Mouse (Mus musculus): ENCODE data around the gene Abhd2. TPM values are rescaled to one million over a fixed set of nuclear protein-coding genes. Genes with fewer than 3 reads are reported as not detected.
A peak's percentile ranks its signal among the peaks of the same experiment; 100 is the strongest.

Gene Abhd2
- polyA plus RNA-seq, 1 experiment from 2014 or later = 12.9 TPM

DNA sequence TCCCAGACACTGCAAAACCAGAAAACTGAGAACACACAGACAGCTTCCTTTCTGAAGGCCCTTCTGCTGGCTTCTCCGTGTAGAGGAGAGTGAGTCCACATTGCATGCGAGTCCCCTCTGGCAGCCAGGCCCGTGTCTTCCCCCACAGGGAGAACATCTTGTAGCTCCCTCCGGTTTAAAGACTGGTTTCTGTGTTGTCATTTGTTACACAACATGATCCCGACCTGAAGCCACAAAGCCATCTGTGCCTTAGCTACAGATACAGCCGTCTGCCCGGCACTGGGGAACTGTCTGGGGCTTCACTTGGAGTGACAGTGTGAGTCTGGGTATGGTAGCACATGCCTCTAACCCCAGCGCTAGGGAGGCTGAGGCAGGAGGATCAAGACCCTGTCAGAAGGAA is 42.1 kb downstream of the Abhd2 start:
- Histone ChIP-seq H3K4me2 (replicated peaks) (no peak overlapping the region), H3K9ac (no peak overlapping the region), H3K27me3 (replicated peaks) (no peaks in the 10 kb centered on the region), H3K9me3 (no peaks in the 10 kb centered on the region), H3K27ac (no peak overlapping the region), H3K4me1 (peaks cover 61% of the 10 kb centered on the region), H3K36me3 (no peaks in the 10 kb centered on the region), H3K4me3 (no peak overlapping the region)
- ATAC-seq (ENCODE audit: low FRiP score, low read depth) = no peak
- 70% methylated on average over 8 of the region's 8 CpGs for WGBS

DNA sequence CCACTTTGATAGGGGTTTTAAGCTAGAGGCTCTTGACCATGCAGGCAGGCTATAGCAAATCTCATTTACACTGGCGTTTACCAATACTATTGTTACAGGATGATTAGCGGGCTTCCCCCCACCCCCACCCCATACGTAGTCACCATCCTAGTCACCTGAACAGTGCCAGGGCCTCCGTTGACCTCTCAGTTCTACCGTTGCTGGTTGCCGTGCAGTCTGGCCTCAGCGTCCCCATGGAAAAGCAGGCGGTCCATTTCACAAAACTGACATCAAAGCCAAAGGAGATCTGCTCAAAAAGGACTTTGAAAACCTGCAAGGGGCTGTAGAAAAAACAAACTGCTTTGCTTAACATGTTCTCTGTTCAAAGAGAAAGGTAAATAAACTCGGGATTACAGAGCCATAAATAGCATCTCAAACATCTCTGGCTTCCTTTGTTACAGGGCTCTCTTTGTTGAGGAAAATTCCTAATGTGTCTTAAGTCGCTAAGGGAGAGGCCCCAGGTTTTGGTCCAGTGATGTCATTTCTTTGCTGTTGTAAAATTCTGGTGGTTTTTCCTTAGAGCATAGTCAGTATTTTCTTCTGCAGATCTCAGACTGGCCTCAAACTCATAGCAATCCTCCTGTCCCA is 43.2 kb downstream of the Abhd2 start:
- Histone ChIP-seq H3K4me2 (replicated peaks) (no peak overlapping the region), H3K27me3 (replicated peaks) (no peaks in the 10 kb centered on the region), H3K4me3 (no peak overlapping the region), H3K9me3 (no peaks in the 10 kb centered on the region), H3K4me1 (peaks cover 54% of the 10 kb centered on the region), H3K36me3 (no peaks in the 10 kb centered on the region), H3K27ac (no peak overlapping the region), H3K9ac (no peak overlapping the region)
- WGBS = 20% methylated on average over 10 of the region's 10 CpGs
- ATAC-seq (ENCODE audit: low FRiP score, low read depth) = no peak

DNA sequence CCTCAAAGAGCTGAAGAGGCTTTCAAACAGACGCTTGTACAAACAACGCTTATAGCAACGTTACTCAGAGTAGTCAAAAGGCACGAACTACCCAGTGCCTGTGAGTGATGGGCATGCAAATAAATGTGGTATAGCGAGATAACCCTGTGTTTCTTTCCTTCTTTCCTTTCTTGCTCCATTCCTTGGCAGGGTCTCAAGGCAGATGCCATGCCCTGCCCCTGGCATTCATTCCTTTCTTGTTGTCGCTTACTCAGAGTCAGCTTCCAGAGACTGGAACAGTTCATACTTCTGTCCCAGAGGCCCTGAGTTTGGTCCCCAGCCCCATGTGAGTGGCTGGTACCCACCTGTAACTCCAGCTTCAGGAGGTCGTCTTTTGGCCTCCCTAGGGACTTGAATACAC is 44.6 kb downstream of the Abhd2 start:
- ATAC-seq (ENCODE audit: low FRiP score, low read depth) = no peak
- H3K27ac ChIP-seq = no peak overlapping the region
- no peak overlapping the region for H3K9ac ChIP-seq
- no peaks in the 10 kb centered on the region for H3K9me3 ChIP-seq
- H3K27me3 ChIP-seq (replicated peaks) = no peaks in the 10 kb centered on the region
- H3K4me2 ChIP-seq (replicated peaks) = no peak overlapping the region
- peaks cover 51% of the 10 kb centered on the region for H3K4me1 ChIP-seq
- WGBS = 89% methylated on average over 7 of the region's 7 CpGs
- no peak overlapping the region for H3K4me3 ChIP-seq
- H3K36me3 ChIP-seq = no peaks in the 10 kb centered on the region

DNA sequence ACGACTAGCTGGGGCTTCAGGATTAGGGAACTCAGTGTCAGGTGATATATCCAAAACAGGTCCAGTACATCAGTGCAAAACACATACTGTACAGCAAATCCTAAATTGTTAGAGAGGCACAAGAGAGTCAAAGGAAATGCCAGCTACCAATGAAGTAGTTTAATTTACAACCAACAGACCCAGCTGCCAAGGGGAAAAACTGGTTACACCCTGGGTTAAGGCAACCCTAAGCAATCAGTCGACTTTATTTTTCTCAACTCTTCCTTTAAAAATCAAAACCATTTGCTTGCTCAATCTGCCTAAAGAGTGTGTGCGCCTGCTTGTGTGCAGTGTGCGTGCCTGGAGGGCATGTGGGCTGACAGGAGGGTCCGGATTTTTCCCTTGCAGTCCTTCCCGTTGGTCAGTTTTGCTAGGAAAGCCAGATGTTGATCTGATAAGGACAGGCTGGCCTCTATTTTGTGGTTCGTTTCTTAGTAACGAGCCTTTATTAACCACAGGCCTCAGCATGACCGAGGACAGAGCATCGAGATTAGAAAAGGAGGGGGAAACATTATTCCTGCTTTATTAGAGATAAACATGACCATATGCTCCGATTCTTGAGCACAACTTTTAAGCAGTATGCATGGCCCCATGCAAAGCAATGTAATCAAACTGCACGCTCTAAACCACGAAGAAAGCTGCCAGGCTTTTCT is 45.3 kb downstream of the Abhd2 start:
- no peak overlapping the region for H3K27ac ChIP-seq
- no peaks in the 10 kb centered on the region for H3K36me3 ChIP-seq
- no peak for ATAC-seq (ENCODE audit: low FRiP score, low read depth)
- H3K4me3 ChIP-seq = no peak overlapping the region
- no peaks in the 10 kb centered on the region for H3K27me3 ChIP-seq (replicated peaks)
- H3K4me2 ChIP-seq (replicated peaks) = no peak overlapping the region
- WGBS = 77% methylated on average over 13 of the region's 13 CpGs
- peaks cover 49% of the 10 kb centered on the region for H3K4me1 ChIP-seq
- H3K9me3 ChIP-seq = no peaks in the 10 kb centered on the region
- H3K9ac ChIP-seq = no peak overlapping the region

DNA sequence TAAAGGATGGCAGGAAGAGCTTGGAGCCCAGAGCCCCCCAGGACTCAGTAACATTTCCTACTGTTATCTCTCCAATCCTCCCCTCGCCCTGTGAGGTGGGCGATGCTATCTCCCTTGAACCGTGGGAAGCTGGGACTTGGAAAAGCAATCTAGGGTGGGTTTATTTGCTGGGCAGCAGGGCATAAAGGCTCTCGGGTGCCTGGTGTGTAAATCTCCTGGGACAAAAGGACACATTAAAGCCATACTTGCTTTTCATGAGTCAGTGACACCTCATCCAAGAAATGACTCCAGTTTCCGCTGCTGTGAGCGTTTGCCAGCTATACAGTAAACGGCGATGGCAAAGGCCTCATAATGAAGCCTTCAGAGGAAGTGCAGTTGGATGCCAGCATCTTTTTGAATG is 50.9 kb downstream of the Abhd2 start:
- ATAC-seq (ENCODE audit: low FRiP score, low read depth) = 0 out of 2 replicates have a peak, but pooled peaks have one; percentile 23
- Histone ChIP-seq H3K4me1 (peaks cover 21% of the 10 kb centered on the region), H3K36me3 (peaks cover 36% of the 10 kb centered on the region), H3K9ac (no peak overlapping the region), H3K4me2 (replicated peaks) (no peak overlapping the region), H3K27ac (no peak overlapping the region), H3K27me3 (replicated peaks) (no peaks in the 10 kb centered on the region), H3K9me3 (no peaks in the 10 kb centered on the region), H3K4me3 (no peak overlapping the region)
- 51% methylated on average over 8 of the region's 8 CpGs for WGBS

DNA sequence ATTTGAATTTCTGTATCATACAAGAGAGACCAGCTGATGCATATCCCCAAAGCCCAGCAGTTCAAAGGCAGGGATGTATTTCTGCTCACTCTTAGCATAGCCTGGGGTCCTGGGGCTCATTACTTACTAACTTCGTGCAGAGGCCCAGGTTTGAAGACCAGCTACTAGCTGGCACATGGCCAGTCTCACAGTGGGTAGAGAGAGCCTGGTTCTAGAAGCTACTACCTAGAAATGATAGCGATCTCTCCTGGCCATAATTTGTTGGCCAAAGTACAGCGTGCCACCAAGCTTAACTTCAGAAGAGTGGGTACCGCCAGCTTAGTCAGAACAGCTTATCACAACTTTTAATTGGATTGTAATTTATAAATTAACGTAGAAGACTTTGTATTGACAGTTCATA is 55.8 kb downstream of the Abhd2 start:
- no peaks in the 10 kb centered on the region for H3K27me3 ChIP-seq (replicated peaks)
- no peak overlapping the region for H3K4me2 ChIP-seq (replicated peaks)
- ATAC-seq (ENCODE audit: low FRiP score, low read depth) = no peak
- H3K9me3 ChIP-seq = no peaks in the 10 kb centered on the region
- peaks cover 3% of the 10 kb centered on the region for H3K4me1 ChIP-seq
- H3K4me3 ChIP-seq = no peak overlapping the region
- 94% methylated on average over 5 of the region's 5 CpGs for WGBS
- peaks cover 45% of the 10 kb centered on the region for H3K36me3 ChIP-seq
- H3K27ac ChIP-seq = no peak overlapping the region
- H3K9ac ChIP-seq = no peak overlapping the region

DNA sequence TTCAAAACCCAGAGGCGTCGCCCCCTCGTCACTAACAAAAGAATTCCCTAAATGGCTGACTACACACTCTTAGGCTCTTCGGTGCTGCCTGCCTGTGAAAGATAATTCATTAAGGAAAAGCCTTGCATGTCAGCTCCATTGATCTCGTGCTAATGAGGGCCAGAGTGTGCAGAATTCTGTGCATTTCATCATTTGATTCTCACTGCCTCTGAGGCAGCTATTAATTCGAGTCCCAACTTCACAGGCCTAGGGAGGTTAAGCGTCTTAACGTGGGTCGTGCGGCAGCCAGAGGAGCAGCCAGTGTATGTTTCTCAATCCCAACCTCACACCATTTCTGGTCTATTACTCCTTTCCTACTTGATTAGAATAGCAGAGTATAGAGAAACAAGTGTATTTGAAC is 58.2 kb downstream of the Abhd2 start:
- Histone ChIP-seq H3K9ac (no peak overlapping the region), H3K4me2 (replicated peaks) (no peak overlapping the region), H3K27me3 (replicated peaks) (no peaks in the 10 kb centered on the region), H3K4me3 (no peak overlapping the region), H3K27ac (no peak overlapping the region), H3K4me1 (no peaks in the 10 kb centered on the region), H3K36me3 (peaks cover 38% of the 10 kb centered on the region), H3K9me3 (no peaks in the 10 kb centered on the region)
- WGBS = 40% methylated on average over 10 of the region's 10 CpGs
- ATAC-seq (ENCODE audit: low FRiP score, low read depth) = no peak

DNA sequence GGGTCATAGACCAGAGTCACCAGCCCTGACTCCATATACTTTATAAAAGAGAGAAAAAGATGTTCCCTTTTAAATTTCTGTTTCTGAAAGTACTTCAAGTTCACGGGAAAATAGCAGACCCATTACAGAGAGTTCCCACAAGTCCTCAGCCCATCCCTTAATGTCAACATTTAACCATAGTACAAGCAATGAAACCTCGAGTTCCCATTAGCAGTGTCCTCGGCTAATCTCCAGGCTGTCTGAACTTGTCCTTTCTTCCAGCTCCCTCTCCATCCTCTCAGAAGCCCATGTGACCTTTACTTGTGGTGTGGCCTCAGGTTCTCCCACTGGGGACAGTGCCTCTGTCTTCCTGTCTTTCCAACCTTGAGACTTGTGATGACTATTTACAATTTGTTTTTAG is 60.4 kb downstream of the Abhd2 start:
- H3K4me2 ChIP-seq (replicated peaks) = no peak overlapping the region
- 81% methylated on average over 3 of the region's 3 CpGs for WGBS
- no peak for ATAC-seq (ENCODE audit: low FRiP score, low read depth)
- peaks cover 28% of the 10 kb centered on the region; the same call in 1 of the 2 replicates for H3K36me3 ChIP-seq
- no peak overlapping the region for H3K27ac ChIP-seq
- no peaks in the 10 kb centered on the region for H3K9me3 ChIP-seq
- H3K4me3 ChIP-seq = no peak overlapping the region
- no peak overlapping the region for H3K9ac ChIP-seq
- H3K27me3 ChIP-seq (replicated peaks) = no peaks in the 10 kb centered on the region
- no peaks in the 10 kb centered on the region for H3K4me1 ChIP-seq

DNA sequence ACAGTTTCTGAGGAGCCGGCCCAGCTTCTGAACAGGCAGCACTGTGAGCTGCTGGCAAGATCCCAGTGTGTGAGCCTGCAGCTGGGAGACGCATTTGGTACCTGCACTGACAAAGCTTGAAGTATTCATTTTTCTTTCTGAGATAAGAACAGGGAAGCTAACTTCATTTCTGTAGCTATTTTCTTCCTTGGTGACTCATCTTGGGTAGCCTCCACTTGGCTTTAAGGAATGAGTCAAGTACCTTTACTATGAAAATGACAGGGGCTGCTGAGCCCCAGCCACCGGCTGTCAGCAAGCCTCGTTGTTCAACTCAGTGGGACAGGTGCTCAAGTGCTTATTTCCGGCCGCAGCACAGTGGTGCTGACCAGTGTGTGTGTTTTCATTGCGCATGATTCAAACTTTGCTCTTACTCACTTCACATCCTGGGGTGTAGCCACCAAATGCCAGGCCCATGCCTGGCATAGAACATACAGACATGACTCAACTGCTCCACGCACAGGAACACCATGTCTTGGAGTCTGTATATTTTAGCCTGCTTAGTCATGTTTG is 63.4 kb downstream of the Abhd2 start:
- H3K9ac ChIP-seq = no peak overlapping the region
- H3K4me1 ChIP-seq = no peaks in the 10 kb centered on the region
- H3K27me3 ChIP-seq (replicated peaks) = no peaks in the 10 kb centered on the region
- H3K9me3 ChIP-seq = no peaks in the 10 kb centered on the region
- no peak overlapping the region for H3K27ac ChIP-seq
- no peak overlapping the region for H3K4me3 ChIP-seq
- H3K4me2 ChIP-seq (replicated peaks) = no peak overlapping the region
- ATAC-seq (ENCODE audit: low FRiP score, low read depth) = no peak
- WGBS = 96% methylated on average over 8 of the region's 8 CpGs
- peaks cover 17% of the 10 kb centered on the region; the same call in 1 of the 2 replicates for H3K36me3 ChIP-seq

DNA sequence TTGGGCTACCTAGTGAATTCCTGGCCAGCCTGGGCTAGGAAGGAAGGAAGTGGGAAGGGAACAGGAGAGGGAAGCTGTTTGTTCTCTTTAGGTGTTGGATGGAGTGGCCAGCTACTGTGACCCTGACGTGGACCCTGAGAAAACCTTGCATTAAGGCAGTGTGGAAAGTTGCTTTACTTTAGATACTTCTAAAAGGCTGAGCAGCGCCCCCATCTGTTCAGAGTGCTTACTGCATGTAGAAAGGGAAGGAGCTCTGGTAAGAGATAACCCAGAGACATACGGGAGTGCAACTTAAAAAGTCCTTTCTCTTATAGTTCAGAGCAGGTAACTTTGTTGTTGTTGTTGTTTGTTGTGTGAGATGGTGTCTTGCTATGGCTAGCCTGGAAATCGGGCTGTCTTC is 72.9 kb downstream of the Abhd2 start:
- no peak overlapping the region for H3K27ac ChIP-seq
- H3K4me1 ChIP-seq = no peaks in the 10 kb centered on the region
- no peaks in the 10 kb centered on the region for H3K9me3 ChIP-seq
- H3K9ac ChIP-seq = no peak overlapping the region
- H3K4me2 ChIP-seq (replicated peaks) = no peak overlapping the region
- H3K4me3 ChIP-seq = no peak overlapping the region
- peaks cover 41% of the 10 kb centered on the region for H3K36me3 ChIP-seq
- ATAC-seq (ENCODE audit: low FRiP score, low read depth) = no peak
- no peaks in the 10 kb centered on the region for H3K27me3 ChIP-seq (replicated peaks)
- 49% methylated on average over 4 of the region's 4 CpGs for WGBS

DNA sequence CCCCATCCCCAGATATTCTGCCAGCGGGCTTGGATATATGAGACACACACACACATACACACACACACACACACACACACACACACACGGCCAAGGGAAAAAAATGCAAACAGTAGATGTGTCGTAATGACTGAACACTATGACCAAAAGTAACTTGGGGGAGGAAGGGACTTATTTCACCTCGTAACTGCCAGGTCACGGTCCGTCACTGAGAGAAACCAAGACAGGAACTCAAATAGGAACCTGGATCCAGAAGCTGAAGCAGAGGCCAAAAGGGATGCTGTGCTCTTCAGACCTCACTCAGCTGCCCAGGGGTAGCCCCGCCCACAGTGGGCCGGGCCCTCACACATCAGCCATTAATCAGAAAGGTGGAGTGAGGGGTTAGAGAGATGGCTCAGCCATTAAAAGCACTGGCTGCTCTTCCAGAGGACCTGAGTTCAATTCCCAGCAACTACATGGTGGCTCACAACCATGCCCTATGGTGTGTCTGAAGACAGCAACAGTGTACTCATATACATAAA is 73.6 kb downstream of the Abhd2 start:
- Histone ChIP-seq H3K27ac (no peak overlapping the region), H3K4me3 (no peak overlapping the region), H3K27me3 (replicated peaks) (no peaks in the 10 kb centered on the region), H3K4me1 (no peaks in the 10 kb centered on the region), H3K36me3 (peaks cover 47% of the 10 kb centered on the region), H3K9me3 (no peaks in the 10 kb centered on the region), H3K4me2 (replicated peaks) (no peak overlapping the region), H3K9ac (no peak overlapping the region)
- ATAC-seq (ENCODE audit: low FRiP score, low read depth) = no peak
- 76% methylated on average over 8 of the region's 8 CpGs for WGBS

DNA sequence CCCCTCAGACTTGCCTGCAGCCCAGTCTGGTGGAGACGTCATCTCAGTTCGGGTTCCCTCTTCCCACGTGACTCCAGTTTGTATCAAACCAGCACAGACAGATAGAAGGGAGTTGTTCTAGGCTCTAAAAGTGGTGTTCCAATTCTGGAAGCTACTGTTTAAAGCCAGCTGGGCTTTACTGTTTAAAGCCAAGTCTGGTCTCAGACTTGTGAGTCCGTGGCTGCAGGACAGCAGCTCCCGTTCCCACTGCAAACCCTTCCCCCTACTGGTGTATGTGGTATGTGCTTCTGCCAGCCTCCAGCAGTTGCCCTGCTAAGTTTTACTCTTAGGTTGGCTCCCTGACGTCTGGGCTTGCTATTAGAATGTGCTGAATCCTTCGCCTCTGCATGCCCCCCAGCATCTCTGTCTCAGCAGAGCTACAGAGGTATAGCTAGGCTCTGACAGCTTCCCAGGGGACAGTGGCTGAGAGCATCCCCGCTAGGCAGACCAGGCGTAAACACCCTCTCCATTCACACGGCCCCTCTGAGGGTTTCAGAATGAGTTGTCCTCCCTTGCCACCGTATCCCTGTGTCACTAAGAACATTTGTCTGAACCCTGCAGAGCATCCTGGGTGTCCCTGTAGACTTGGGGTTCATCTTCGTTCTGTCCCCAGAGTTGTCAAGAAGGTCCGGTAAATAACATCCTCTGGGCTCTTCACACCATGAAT is 74.3 kb downstream of the Abhd2 start:
- no peaks in the 10 kb centered on the region for H3K4me1 ChIP-seq
- no peak overlapping the region for H3K27ac ChIP-seq
- H3K4me3 ChIP-seq = no peak overlapping the region
- H3K36me3 ChIP-seq = peaks cover 51% of the 10 kb centered on the region
- no peaks in the 10 kb centered on the region for H3K27me3 ChIP-seq (replicated peaks)
- no peak for ATAC-seq (ENCODE audit: low FRiP score, low read depth)
- H3K9ac ChIP-seq = no peak overlapping the region
- no peak overlapping the region for H3K4me2 ChIP-seq (replicated peaks)
- H3K9me3 ChIP-seq = no peaks in the 10 kb centered on the region
- WGBS = 81% methylated on average over 13 of the region's 13 CpGs
